Mouse (Mus musculus): ENCODE results near the gene Pmm2.

DNA sequence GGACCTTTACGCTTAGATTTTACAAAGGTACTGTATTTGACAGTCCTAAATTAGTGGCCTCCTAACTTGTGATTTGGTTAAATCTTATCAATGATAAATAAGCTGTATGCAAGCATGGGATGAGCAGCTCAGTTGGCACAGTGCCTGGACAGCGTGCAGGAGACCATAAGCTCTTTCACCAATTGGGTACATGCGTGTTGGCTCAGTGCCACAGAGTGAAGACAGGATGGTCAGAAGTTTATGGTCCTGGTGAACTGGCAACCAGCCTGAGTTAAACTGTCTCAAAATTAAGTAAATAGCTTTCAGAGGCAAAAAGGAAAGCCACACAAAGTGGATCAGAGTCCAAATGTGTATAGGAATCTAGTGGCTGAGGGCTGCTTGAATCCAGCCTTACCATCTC is 63.1 kb downstream of the Pmm2 start:
- TF ChIP-seq CEBPB (IDR thresholded peaks at IDR 0.05; ENCODE audit: insufficient read depth, poor library complexity, severe bottlenecking): no peak
- TF ChIP-seq E2F4 (IDR thresholded peaks at IDR 0.05; ENCODE audit: insufficient read depth): no peak
- TF ChIP-seq POLR2A (IDR thresholded peaks at IDR 0.05; ENCODE audit: insufficient read length, low read depth): no peak
- TF ChIP-seq MAX (IDR thresholded peaks at IDR 0.05; ENCODE audit: low read depth): no peak
- no peak for TF ChIP-seq POLR2AphosphoS2 (IDR thresholded peaks at IDR 0.05; ENCODE audit: insufficient read length, low read depth)
- TF ChIP-seq USF1 (IDR thresholded peaks at IDR 0.05; ENCODE audit: low read depth): no peak
- TF ChIP-seq REST (IDR thresholded peaks at IDR 0.05; ENCODE audit: insufficient read depth, insufficient read length): no peak
- no peak for TF ChIP-seq TCF3 (IDR thresholded peaks at IDR 0.05; ENCODE audit: insufficient read length, low read depth)

All from myocyte (in vitro differentiated cells).